Mouse (Mus musculus) urinary bladder, postnatal 10 days (tissue): ENCODE measurements at regions not wholly inside any gene's neighbourhood (a gene's known extent, or its start where the extent isn't known, plus 50 kb on each side); places are given as distances from the start of the nearest gene placed in this dataset.
A peak's percentile ranks its signal among the peaks of the same experiment; 100 is the strongest.

Source experiments
- DNase-seq: peaks from one replicate; pipeline ENCODE4 v3.0.0; 2022; ENCODE audit warnings: low spot score

GRCm38 (mm10) chr5:33512253-33512884, 78.6 kb upstream of the Nkx1-1 start:
- DNase-seq, result no peak

GRCm38 (mm10) chr5:33511529-33512252, 77.9 kb upstream of the Nkx1-1 start:
- DNase-seq, result no peak

- no peak for DNase-seq
Measured at GRCm38 (mm10) chr5:33505786-33506185, 72.0 kb upstream of the Nkx1-1 start.

GRCm38 (mm10) chr5:33501735-33502495, 68.1 kb upstream of the Nkx1-1 start:
- DNase-seq, result no peak

GRCm38 (mm10) chr5:33501211-33501610, 67.4 kb upstream of the Nkx1-1 start:
- DNase-seq, result no peak

- peak; percentile 26 for DNase-seq
Measured at GRCm38 (mm10) chr5:33495900-33496529, 62.2 kb upstream of the Nkx1-1 start.

- no peak for DNase-seq
Measured at GRCm38 (mm10) chr5:33495276-33495675, 61.5 kb upstream of the Nkx1-1 start.

- no peak for DNase-seq
Measured at GRCm38 (mm10) chr5:33492604-33493315, 59.0 kb upstream of the Nkx1-1 start.

- DNase-seq, result no peak
Measured at GRCm38 (mm10) chr5:33489286-33489685, 55.5 kb upstream of the Nkx1-1 start.

GRCm38 (mm10) chr5:33488152-33488561, 54.4 kb upstream of the Nkx1-1 start:
- no peak for DNase-seq

GRCm38 (mm10) chr5:33485765-33486164, 52.0 kb upstream of the Nkx1-1 start:
- DNase-seq, result no peak
